Mouse (Mus musculus) stomach, postnatal 0 days (tissue): Measurements from ENCODE around the gene Ablim2. TPM values are rescaled to one million over a fixed set of nuclear protein-coding genes. Genes with fewer than 3 reads are reported as not detected.

Experiments
- ATAC-seq: fragments of 200-750 bp; cut with Nextera tagmentation; 2 replicates; pipeline ENCODE4 v1.8.0; 2017; ENCODE audit not compliant: low FRiP score, low TSS enrichment
- DNase-seq: peaks from one replicate; pipeline ENCODE4 v3.0.0-alpha.2; 2016; ENCODE audit warnings: low spot score
- H3K27ac ChIP-seq: fragments of 300-500 bp; sonication (generic); replicated peaks from 2 replicates; pipeline ENCODE4 v1.5.1; 2014; ENCODE audit warnings: mild to moderate bottlenecking, control low read depth
- H3K27me3 ChIP-seq: fragments of 300-500 bp; sonication (generic); 2 replicates; pipeline ENCODE4 v1.6.1; 2014; ENCODE audit warnings: low read length; ENCODE audit not compliant: control insufficient read depth, insufficient read depth
- H3K36me3 ChIP-seq: fragments of 300-500 bp; sonication (generic); 2 replicates; pipeline ENCODE4 v1.6.1; 2014; ENCODE audit warnings: low read length, mixed read lengths; ENCODE audit not compliant: control insufficient read depth, insufficient read depth
- H3K4me1 ChIP-seq: fragments of 300-500 bp; sonication (generic); replicated peaks from 2 replicates; pipeline ENCODE4 v1.6.1; 2014; ENCODE audit warnings: antibody characterized with exemption; ENCODE audit not compliant: control insufficient read depth, insufficient read depth
- H3K4me2 ChIP-seq: fragments of 300-500 bp; sonication (generic); replicated peaks from 2 replicates; pipeline ENCODE4 v1.6.1; 2014; ENCODE audit warnings: low read depth, mild to moderate bottlenecking, control low read depth, moderate library complexity
- H3K4me3 ChIP-seq: fragments of 300-500 bp; sonication (generic); 2 replicates; pipeline ENCODE4 v1.5.1; 2014; ENCODE audit warnings: low read depth, low read length, control low read depth
- H3K9ac ChIP-seq: fragments of 300-500 bp; sonication (generic); 2 replicates; pipeline ENCODE4 v1.6.1; 2014; ENCODE audit warnings: mild to moderate bottlenecking, low read length, control low read depth, mixed read lengths
- H3K9me3 ChIP-seq: fragments of 300-500 bp; sonication (generic); 2 replicates; pipeline ENCODE4 v1.6.1; 2016; ENCODE audit warnings: low read length; ENCODE audit not compliant: control insufficient read depth
- CTCF ChIP-seq: IDR thresholded peaks from 2 replicates; pipeline ENCODE4 v1.5.1; 2016; ENCODE audit warnings: antibody characterized with exemption, low read depth, mild to moderate bottlenecking, moderate library complexity
- EP300 ChIP-seq: optimal IDR thresholded peaks from 2 replicates; pipeline ENCODE3; 2016; ENCODE audit warnings: antibody characterized with exemption
- WGBS: fragments of 180-500 bp; shearing (Covaris S2); extraction: QIAGEN DNeasy Blood & Tissue Kit; methylation state at CpG from one replicate; pipeline ENCODE4 v1.1.7; 2014; 5-methylcytosine and 5-hydroxymethylcytosine counted together
- polyA plus RNA-seq: library from polyadenylated mRNA; unstranded; fragments of >200 nt; fragmentation: Nextera tagmentation; extraction: Ambion mirVana; gene quantifications from 2 replicates; pipeline ENCODE4 v1.2.1, GENCODE M21; 2015

Gene Ablim2
- polyA plus RNA-seq, 1 experiment from 2014 or later = 1.3 TPM

GRCm38 (mm10) chr5:35745406-35745805 is 12.3 kb upstream of the Ablim2 start:
- Histone ChIP-seq H3K9ac (no peak overlapping the region), H3K4me3 (no peak overlapping the region), H3K9me3 (no peaks in the 10 kb centered on the region), H3K36me3 (no peaks in the 10 kb centered on the region), H3K27ac (no peak overlapping the region), H3K4me2 (no peak overlapping the region), H3K4me1 (peaks cover 3% of the 10 kb centered on the region; the same call in 1 of the 2 replicates), H3K27me3 (no peaks in the 10 kb centered on the region)
- TF ChIP-seq CTCF (no peak), EP300 (no peak)
- DNase-seq (no peak), ATAC-seq (no peak)
- WGBS = 89% methylated on average over 5 of the region's 5 CpGs

GRCm38 (mm10) chr5:35746910-35747309 is 10.8 kb upstream of the Ablim2 start:
- Histone ChIP-seq H3K4me2 (no peak overlapping the region), H3K4me1 (no peaks in the 10 kb centered on the region), H3K9ac (no peak overlapping the region), H3K9me3 (no peaks in the 10 kb centered on the region), H3K36me3 (no peaks in the 10 kb centered on the region), H3K27ac (no peak overlapping the region), H3K27me3 (no peaks in the 10 kb centered on the region), H3K4me3 (no peak overlapping the region)
- ATAC-seq (no peak), DNase-seq (peak; percentile 73)
- TF ChIP-seq EP300 (no peak), CTCF (peak; percentile 88)
- 26% methylated on average over 4 of the region's 4 CpGs for WGBS

GRCm38 (mm10) chr5:35749416-35749815 is 8.3 kb upstream of the Ablim2 start:
- Histone ChIP-seq H3K27ac (no peak overlapping the region), H3K36me3 (no peaks in the 10 kb centered on the region), H3K9me3 (no peaks in the 10 kb centered on the region), H3K27me3 (no peaks in the 10 kb centered on the region), H3K4me1 (no peaks in the 10 kb centered on the region), H3K4me3 (no peak overlapping the region), H3K4me2 (no peak overlapping the region), H3K9ac (no peak overlapping the region)
- 58% methylated on average over 3 of the region's 3 CpGs for WGBS
- ATAC-seq = no peak
- no peak for TF ChIP-seq EP300
- DNase-seq = no peak

GRCm38 (mm10) chr5:35750026-35750425 is 7.7 kb upstream of the Ablim2 start:
- Histone ChIP-seq H3K36me3 (no peaks in the 10 kb centered on the region), H3K9me3 (no peaks in the 10 kb centered on the region), H3K9ac (no peak overlapping the region), H3K27me3 (no peaks in the 10 kb centered on the region), H3K27ac (no peak overlapping the region), H3K4me3 (no peak overlapping the region), H3K4me1 (no peaks in the 10 kb centered on the region), H3K4me2 (no peak overlapping the region)
- 79% methylated on average over 1 of the region's 1 CpGs for WGBS
- ATAC-seq (no peak), DNase-seq (no peak)
- TF ChIP-seq EP300 (no peak), CTCF (no peak)

- ATAC-seq (no peak), DNase-seq (no peak)
- Histone ChIP-seq H3K4me1 (no peaks in the 10 kb centered on the region), H3K36me3 (no peaks in the 10 kb centered on the region), H3K4me2 (no peak overlapping the region), H3K9ac (no peak overlapping the region), H3K27me3 (no peaks in the 10 kb centered on the region), H3K27ac (no peak overlapping the region), H3K4me3 (no peak overlapping the region), H3K9me3 (no peaks in the 10 kb centered on the region)
- TF ChIP-seq CTCF = no peak
- WGBS = 76% methylated on average over 7 of the region's 7 CpGs
Observed at GRCm38 (mm10) chr5:35751016-35751415, 6.7 kb upstream of the Ablim2 start.

GRCm38 (mm10) chr5:35755131-35755733 is 2.4 kb upstream of the Ablim2 start:
- no peaks in the 10 kb centered on the region for H3K36me3 ChIP-seq
- H3K4me1 ChIP-seq = peaks cover 4% of the 10 kb centered on the region; the same call in 1 of the 2 replicates
- ATAC-seq = no peak
- H3K27ac ChIP-seq = no peak overlapping the region
- WGBS = 20% methylated on average over 5 of the region's 5 CpGs
- TF ChIP-seq CTCF = peak; percentile 95
- TF ChIP-seq EP300 = no peak
- H3K27me3 ChIP-seq = no peaks in the 10 kb centered on the region
- no peak overlapping the region for H3K4me3 ChIP-seq
- H3K4me2 ChIP-seq = no peak overlapping the region
- no peak overlapping the region for H3K9ac ChIP-seq
- DNase-seq = peak; percentile 63
- H3K9me3 ChIP-seq = no peaks in the 10 kb centered on the region
